Mouse (Mus musculus): Measurements from ENCODE around the gene Wnt6. TPM values are rescaled to one million over a fixed set of nuclear protein-coding genes. Genes with fewer than 3 reads are reported as not detected.

The Wnt6 gene
- polyA plus RNA-seq, 1 experiment from 2014 or later = 0.36 TPM

DNA sequence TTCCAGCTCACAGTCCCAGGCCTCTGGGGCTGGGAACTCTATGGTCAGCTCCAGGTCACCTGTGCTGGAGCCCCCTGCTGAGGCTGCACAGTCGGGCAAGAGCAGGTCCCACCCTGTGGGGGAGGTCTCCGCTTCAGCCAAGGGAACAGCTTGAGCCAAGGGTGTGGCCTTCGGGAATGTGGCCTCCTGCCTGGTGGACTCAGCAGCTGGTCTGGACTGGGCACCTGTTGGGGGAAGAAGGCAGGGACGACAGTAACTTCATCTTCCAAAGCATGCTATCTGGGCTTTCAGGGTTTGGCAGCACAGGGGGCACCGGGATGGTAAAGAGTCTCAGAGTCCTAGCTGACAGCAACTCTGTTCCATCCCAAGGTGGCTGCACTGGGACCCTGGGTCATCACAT, 24.4 kb upstream of the Wnt6 start:
- Histone ChIP-seq H3K27me3 (ENCODE audit: control insufficient read depth, insufficient read depth, low read length) (no peaks in the 10 kb centered on the region), H3K36me3 (ENCODE audit: control insufficient read depth, insufficient read depth, low read length) (peaks cover 8% of the 10 kb centered on the region; the same call in 1 of the 2 replicates), H3K9ac (ENCODE audit: low read length) (no peak overlapping the region), H3K4me1 (ENCODE audit: control insufficient read depth in 2 of 2, insufficient read depth in 2 of 2, low read length in 2 of 2) (peaks cover 12 to 27% of the 10 kb centered on the region in 2 experiments), H3K4me3 (ENCODE audit: control insufficient read depth in 1 of 2, insufficient read depth in 1 of 2, low read depth in 1 of 2, low read length in 2 of 2) (no peak overlapping the region), H3K9me3 (ENCODE audit: control insufficient read depth, low read length) (no peaks in the 10 kb centered on the region), H3K4me2 (ENCODE audit: low read length) (no peak overlapping the region), H3K27ac (replicated peaks in 1 of 2; ENCODE audit: control insufficient read depth in 1 of 2, insufficient read depth in 1 of 2, low read depth in 2 of 2, low read length in 2 of 2) (no peak overlapping the region)
- 65% methylated on average over 5 of the region's 5 CpGs for WGBS
- ATAC-seq (ENCODE audit: insufficient number of reproducible peaks, insufficient read depth, low FRiP score, low read depth) = no peak

DNA sequence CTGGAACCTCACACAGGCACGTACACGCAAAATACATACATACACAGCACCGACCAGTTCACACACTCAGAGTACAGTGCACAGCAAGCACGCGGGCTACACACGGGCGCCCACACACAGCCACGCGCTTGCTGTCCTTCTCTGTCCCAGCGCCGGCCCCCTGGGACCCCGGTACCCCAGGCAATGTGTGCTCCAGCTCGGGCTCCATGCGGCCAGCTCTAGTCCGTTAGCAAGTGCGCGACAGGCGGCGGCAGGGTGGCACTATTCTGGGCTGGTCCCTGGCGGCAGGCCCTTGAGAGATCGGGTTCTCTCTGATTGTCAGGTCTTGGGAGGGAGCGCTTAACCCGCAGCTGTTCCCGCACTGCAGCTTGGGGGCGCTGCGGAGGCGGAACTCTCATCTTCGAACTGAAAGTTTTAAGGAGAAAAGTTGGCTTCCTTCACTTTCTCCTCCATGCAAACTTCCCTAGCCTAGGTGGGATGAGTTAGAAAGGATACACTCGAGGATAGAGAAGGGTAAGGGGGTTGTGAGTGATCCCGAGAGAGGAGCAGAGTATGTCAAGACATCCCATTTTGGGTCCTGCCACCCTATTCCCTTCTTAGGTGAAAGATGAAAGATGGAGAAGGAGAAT, 22.9 kb upstream of the Wnt6 start, which contains the start of gene Prkag3:
TSS of gene Prkag3 (minus strand) at position 579 of the 629 bp plus-strand sequence.
- peaks cover 12 to 27% of the 10 kb centered on the region in 2 experiments for H3K4me1 ChIP-seq (ENCODE audit: control insufficient read depth in 2 of 2, insufficient read depth in 2 of 2, low read length in 2 of 2)
- no peaks in the 10 kb centered on the region for H3K27me3 ChIP-seq (ENCODE audit: control insufficient read depth, insufficient read depth, low read length)
- no peaks in the 10 kb centered on the region for H3K9me3 ChIP-seq (ENCODE audit: control insufficient read depth, low read length)
- peak; percentile 78 for ATAC-seq (ENCODE audit: insufficient number of reproducible peaks, insufficient read depth, low FRiP score, low read depth)
- peak within 1 kb of the TSS; percentile 36 to 45 for H3K4me3 ChIP-seq (ENCODE audit: control insufficient read depth in 1 of 2, insufficient read depth in 1 of 2, low read depth in 1 of 2, low read length in 2 of 2)
- H3K36me3 ChIP-seq (ENCODE audit: control insufficient read depth, insufficient read depth, low read length) = 0 out of 2 replicates have a peak, but pooled peaks cover 3% of the 10 kb centered on the region
- H3K27ac ChIP-seq (replicated peaks in 1 of 2; ENCODE audit: control insufficient read depth in 1 of 2, insufficient read depth in 1 of 2, low read depth in 2 of 2, low read length in 2 of 2) = peak within 1 kb of the TSS; percentile 83 to 85
- peak within 1 kb of the TSS; percentile 79 for H3K9ac ChIP-seq (ENCODE audit: low read length)
- WGBS = 6% methylated on average over 30 of the region's 30 CpGs
- H3K4me2 ChIP-seq (ENCODE audit: low read length) = peak within 1 kb of the TSS; percentile 71

DNA sequence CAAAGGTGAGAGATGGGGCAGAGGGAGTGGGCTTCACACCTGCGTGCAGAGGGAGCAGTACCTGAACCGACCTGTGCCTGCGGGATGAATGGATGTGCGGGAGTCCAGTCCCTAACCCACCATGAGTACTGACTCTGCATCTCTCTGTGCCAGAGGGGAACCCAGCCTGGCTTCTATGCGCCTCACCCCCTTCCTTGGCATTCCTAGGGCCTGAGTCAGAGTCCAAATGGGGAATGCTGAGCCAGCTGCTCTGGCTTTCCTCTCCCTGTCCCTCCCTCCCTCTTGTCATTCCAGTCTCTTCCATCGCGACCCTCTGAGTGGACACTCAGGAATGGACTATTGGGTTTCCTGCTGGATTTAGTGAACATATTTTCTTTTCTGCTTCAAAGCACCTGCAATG, 22.4 kb upstream of the Wnt6 start:
- Histone ChIP-seq H3K27ac (replicated peaks in 1 of 2; ENCODE audit: control insufficient read depth in 1 of 2, insufficient read depth in 1 of 2, low read depth in 2 of 2, low read length in 2 of 2) (peak overlapping the region; percentile 83 to 85), H3K4me2 (ENCODE audit: low read length) (peak overlapping the region; percentile 71), H3K9ac (ENCODE audit: low read length) (peak overlapping the region; percentile 79), H3K9me3 (ENCODE audit: control insufficient read depth, low read length) (no peaks in the 10 kb centered on the region), H3K36me3 (ENCODE audit: control insufficient read depth, insufficient read depth, low read length) (0 out of 2 replicates have a peak, but pooled peaks cover 3% of the 10 kb centered on the region), H3K4me3 (ENCODE audit: control insufficient read depth in 1 of 2, insufficient read depth in 1 of 2, low read depth in 1 of 2, low read length in 2 of 2) (peak overlapping the region; percentile 36 to 45), H3K27me3 (ENCODE audit: control insufficient read depth, insufficient read depth, low read length) (no peaks in the 10 kb centered on the region), H3K4me1 (ENCODE audit: control insufficient read depth in 2 of 2, insufficient read depth in 2 of 2, low read length in 2 of 2) (peaks cover 12 to 27% of the 10 kb centered on the region in 2 experiments)
- 25% methylated on average over 7 of the region's 7 CpGs for WGBS
- peak; percentile 74 for ATAC-seq (ENCODE audit: insufficient number of reproducible peaks, insufficient read depth, low FRiP score, low read depth)

DNA sequence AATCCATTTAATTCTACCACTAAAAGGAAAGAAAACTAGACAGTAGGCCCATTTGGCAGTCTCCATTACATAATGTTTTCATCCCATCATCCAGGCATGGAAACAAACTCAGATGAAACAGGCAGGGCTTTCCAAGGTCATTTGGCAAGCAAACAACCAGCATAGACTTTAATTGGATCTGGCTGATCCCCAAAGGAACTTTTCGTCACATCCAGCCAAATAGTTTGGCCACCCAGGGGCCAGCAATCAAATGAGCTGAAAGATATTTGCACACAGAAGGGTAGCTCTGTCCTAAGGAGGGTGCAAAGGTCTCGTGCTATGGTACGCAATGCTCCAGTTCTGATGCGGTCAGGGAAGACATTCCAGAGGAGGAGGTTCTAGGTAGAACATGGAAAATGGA, 21.0 kb upstream of the Wnt6 start:
- no peaks in the 10 kb centered on the region for H3K9me3 ChIP-seq (ENCODE audit: control insufficient read depth, low read length)
- no peak overlapping the region for H3K9ac ChIP-seq (ENCODE audit: low read length)
- 74% methylated on average over 4 of the region's 4 CpGs for WGBS
- H3K4me2 ChIP-seq (ENCODE audit: low read length) = no peak overlapping the region
- H3K27me3 ChIP-seq (ENCODE audit: control insufficient read depth, insufficient read depth, low read length) = no peaks in the 10 kb centered on the region
- H3K27ac ChIP-seq (replicated peaks in 1 of 2; ENCODE audit: control insufficient read depth in 1 of 2, insufficient read depth in 1 of 2, low read depth in 2 of 2, low read length in 2 of 2) = no peak overlapping the region
- no peak overlapping the region for H3K4me3 ChIP-seq (ENCODE audit: control insufficient read depth in 1 of 2, insufficient read depth in 1 of 2, low read depth in 1 of 2, low read length in 2 of 2)
- H3K36me3 ChIP-seq (ENCODE audit: control insufficient read depth, insufficient read depth, low read length) = no peaks in the 10 kb centered on the region
- ATAC-seq (ENCODE audit: insufficient number of reproducible peaks, insufficient read depth, low FRiP score, low read depth) = no peak
- peaks cover 12 to 27% of the 10 kb centered on the region in 2 experiments for H3K4me1 ChIP-seq (ENCODE audit: control insufficient read depth in 2 of 2, insufficient read depth in 2 of 2, low read length in 2 of 2)

DNA sequence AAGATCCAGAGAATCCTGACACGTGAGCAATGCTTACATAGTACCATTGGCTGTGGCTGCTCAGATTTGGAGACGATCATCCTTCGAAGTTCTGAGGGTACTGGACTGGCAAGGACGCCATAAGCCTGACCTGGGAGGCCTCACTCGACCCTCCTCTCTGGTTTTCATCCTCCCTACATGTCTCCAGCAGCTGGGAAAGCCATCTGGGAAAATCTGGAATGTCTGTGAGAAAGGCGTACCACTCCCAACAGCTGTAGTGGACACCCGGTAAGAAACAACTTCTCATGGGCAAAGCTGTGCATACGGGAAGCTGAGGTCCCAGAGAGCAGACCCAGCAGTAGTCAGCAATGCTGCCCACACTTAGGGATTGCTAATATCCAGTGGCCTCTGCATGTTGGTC, 19.5 kb upstream of the Wnt6 start:
- no peaks in the 10 kb centered on the region for H3K9me3 ChIP-seq (ENCODE audit: control insufficient read depth, low read length)
- WGBS = 90% methylated on average over 8 of the region's 8 CpGs
- H3K9ac ChIP-seq (ENCODE audit: low read length) = no peak overlapping the region
- no peak for ATAC-seq (ENCODE audit: insufficient number of reproducible peaks, insufficient read depth, low FRiP score, low read depth)
- peaks cover 12 to 27% of the 10 kb centered on the region in 2 experiments for H3K4me1 ChIP-seq (ENCODE audit: control insufficient read depth in 2 of 2, insufficient read depth in 2 of 2, low read length in 2 of 2)
- no peaks in the 10 kb centered on the region for H3K36me3 ChIP-seq (ENCODE audit: control insufficient read depth, insufficient read depth, low read length)
- H3K27ac ChIP-seq (replicated peaks in 1 of 2; ENCODE audit: control insufficient read depth in 1 of 2, insufficient read depth in 1 of 2, low read depth in 2 of 2, low read length in 2 of 2) = no peak overlapping the region
- H3K27me3 ChIP-seq (ENCODE audit: control insufficient read depth, insufficient read depth, low read length) = no peaks in the 10 kb centered on the region
- H3K4me2 ChIP-seq (ENCODE audit: low read length) = no peak overlapping the region
- no peak overlapping the region for H3K4me3 ChIP-seq (ENCODE audit: control insufficient read depth in 1 of 2, insufficient read depth in 1 of 2, low read depth in 1 of 2, low read length in 2 of 2)

DNA sequence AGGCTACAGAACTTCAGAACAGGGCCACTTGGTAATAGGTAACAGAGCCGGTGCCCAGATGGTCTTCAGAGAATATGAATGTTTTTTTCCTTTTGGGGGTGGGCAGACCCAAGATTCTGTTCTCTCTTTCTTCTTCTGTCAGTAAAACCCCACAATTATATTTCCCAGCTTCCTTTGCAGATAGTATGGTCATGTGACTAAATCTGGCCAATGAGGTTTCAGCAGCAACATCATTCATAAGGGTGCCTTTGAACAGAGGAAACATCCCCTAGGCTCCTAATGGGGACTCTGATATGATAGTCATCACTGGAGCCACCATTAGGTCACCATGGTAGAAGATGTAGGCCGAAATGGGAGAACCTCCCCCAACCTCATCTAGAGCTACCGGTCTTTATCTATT, 18.9 kb upstream of the Wnt6 start:
- no peak overlapping the region for H3K27ac ChIP-seq (replicated peaks in 1 of 2; ENCODE audit: control insufficient read depth in 1 of 2, insufficient read depth in 1 of 2, low read depth in 2 of 2, low read length in 2 of 2)
- H3K4me2 ChIP-seq (ENCODE audit: low read length) = no peak overlapping the region
- ATAC-seq (ENCODE audit: insufficient number of reproducible peaks, insufficient read depth, low FRiP score, low read depth) = no peak
- no peak overlapping the region for H3K4me3 ChIP-seq (ENCODE audit: control insufficient read depth in 1 of 2, insufficient read depth in 1 of 2, low read depth in 1 of 2, low read length in 2 of 2)
- 94% methylated on average over 3 of the region's 3 CpGs for WGBS
- H3K4me1 ChIP-seq (ENCODE audit: control insufficient read depth in 2 of 2, insufficient read depth in 2 of 2, low read length in 2 of 2) = peaks cover 7 to 22% of the 10 kb centered on the region in 2 experiments
- no peaks in the 10 kb centered on the region for H3K9me3 ChIP-seq (ENCODE audit: control insufficient read depth, low read length)
- no peaks in the 10 kb centered on the region for H3K36me3 ChIP-seq (ENCODE audit: control insufficient read depth, insufficient read depth, low read length)
- H3K9ac ChIP-seq (ENCODE audit: low read length) = no peak overlapping the region
- no peaks in the 10 kb centered on the region for H3K27me3 ChIP-seq (ENCODE audit: control insufficient read depth, insufficient read depth, low read length)

DNA sequence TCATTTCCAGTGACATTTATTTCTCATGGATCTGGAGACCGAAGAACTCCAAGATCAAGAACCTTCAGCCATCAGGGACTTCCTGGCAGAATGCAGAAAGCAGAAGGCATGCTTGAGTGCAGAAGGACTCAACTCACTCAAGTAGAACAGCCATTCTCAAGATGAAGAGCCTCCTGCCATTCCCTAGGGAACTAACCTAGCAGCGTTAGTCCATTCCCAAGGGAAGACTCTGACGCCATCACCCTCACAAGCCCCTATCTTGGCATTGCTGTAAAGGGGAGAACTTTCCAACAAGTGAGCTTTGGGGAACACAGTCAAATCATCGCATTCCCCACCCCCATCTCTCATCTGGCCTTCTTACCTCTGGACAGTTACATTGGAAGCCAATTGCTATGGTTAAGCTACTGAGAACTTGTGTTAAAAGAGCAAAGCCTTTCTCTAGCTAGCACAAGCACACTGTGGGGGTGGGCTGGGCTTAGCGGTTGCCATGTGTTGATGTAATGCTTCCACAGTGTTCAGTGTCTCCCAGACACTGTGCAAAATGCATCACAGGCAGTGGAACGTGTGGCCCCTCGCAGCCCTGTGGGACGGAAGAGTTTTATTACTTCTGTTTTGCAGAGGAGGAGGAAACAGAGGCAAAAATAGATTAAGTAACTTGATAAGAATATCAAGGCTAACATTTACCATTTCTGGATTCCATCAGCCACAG, 18.3 kb upstream of the Wnt6 start:
- no peaks in the 10 kb centered on the region for H3K9me3 ChIP-seq (ENCODE audit: control insufficient read depth, low read length)
- WGBS = 80% methylated on average over 8 of the region's 8 CpGs
- no peak overlapping the region for H3K4me3 ChIP-seq (ENCODE audit: control insufficient read depth in 1 of 2, insufficient read depth in 1 of 2, low read depth in 1 of 2, low read length in 2 of 2)
- no peak for ATAC-seq (ENCODE audit: insufficient number of reproducible peaks, insufficient read depth, low FRiP score, low read depth)
- no peaks in the 10 kb centered on the region for H3K27me3 ChIP-seq (ENCODE audit: control insufficient read depth, insufficient read depth, low read length)
- H3K4me1 ChIP-seq (ENCODE audit: control insufficient read depth in 2 of 2, insufficient read depth in 2 of 2, low read length in 2 of 2) = peaks cover 7 to 21% of the 10 kb centered on the region in 2 experiments
- no peak overlapping the region for H3K9ac ChIP-seq (ENCODE audit: low read length)
- no peak overlapping the region for H3K27ac ChIP-seq (replicated peaks in 1 of 2; ENCODE audit: control insufficient read depth in 1 of 2, insufficient read depth in 1 of 2, low read depth in 2 of 2, low read length in 2 of 2)
- no peak overlapping the region for H3K4me2 ChIP-seq (ENCODE audit: low read length)
- H3K36me3 ChIP-seq (ENCODE audit: control insufficient read depth, insufficient read depth, low read length) = no peaks in the 10 kb centered on the region
